In genomic region chr7:78890641-78891040, GRCm38 (mm10) we compare ENCODE assay signal across 8 mouse cellular contexts. TPM values are rescaled to one million over a fixed set of nuclear protein-coding genes. Genes with fewer than 3 reads are reported as not detected.
DNase-seq lines count a peak whose midpoint lies in the region; ATAC-seq and TF ChIP-seq lines count a peak whose summit lies in the region.

No protein-coding gene starts in this region.

- TF ChIP-seq CTCF in bone marrow macrophage, adult 2 months (IDR thresholded peaks at IDR 0.05; ENCODE audit: low read depth, low read length), result peak; percentile 94
- peak; percentile 83 for TF ChIP-seq CTCF in embryonic fibroblast, embryonic 13.5 days (IDR thresholded peaks at IDR 0.05; ENCODE audit: borderline replicate concordance, insufficient read depth, low read length)

- WGBS in hindbrain, embryonic 10.5 days, result 3% methylated on average over 16 of the region's 16 CpGs
- WGBS in hindbrain, embryonic 12.5 days, result 3% methylated on average over 16 of the region's 16 CpGs
- 2% methylated on average over 16 of the region's 16 CpGs for WGBS in hindbrain, embryonic 16.5 days
- 2% methylated on average over 16 of the region's 16 CpGs for WGBS in midbrain, embryonic 15.5 days

- no peak overlapping the region for H3K4me3 ChIP-seq in hindbrain, embryonic 10.5 days
- H3K4me3 ChIP-seq in hindbrain, embryonic 12.5 days, result no peak overlapping the region
- no peak overlapping the region for H3K4me3 ChIP-seq in bone marrow macrophage, adult 2 months (ENCODE audit: insufficient read depth, low read length)
- H3K4me3 ChIP-seq in embryonic fibroblast, embryonic 13.5 days (ENCODE audit: insufficient read depth, low read length), result no peak overlapping the region
- no peak overlapping the region for H3K4me3 ChIP-seq in hindbrain, embryonic 16.5 days (ENCODE audit: low read length)
- H3K4me3 ChIP-seq in midbrain, embryonic 15.5 days, result no peak overlapping the region

- H3K9me3 ChIP-seq in hindbrain, embryonic 10.5 days, result no peaks in the 10 kb centered on the region
- H3K9me3 ChIP-seq in hindbrain, embryonic 12.5 days (replicated peaks), result no peaks in the 10 kb centered on the region
- H3K9me3 ChIP-seq in hindbrain, embryonic 16.5 days (ENCODE audit: control insufficient read depth, low read length), result no peaks in the 10 kb centered on the region
- H3K9me3 ChIP-seq in midbrain, embryonic 15.5 days, result no peaks in the 10 kb centered on the region

- no peaks in the 10 kb centered on the region for H3K36me3 ChIP-seq in hindbrain, embryonic 10.5 days
- no peaks in the 10 kb centered on the region for H3K36me3 ChIP-seq in hindbrain, embryonic 12.5 days
- H3K36me3 ChIP-seq in hindbrain, embryonic 16.5 days (ENCODE audit: control insufficient read depth, insufficient read depth, low read length), result no peaks in the 10 kb centered on the region
- no peaks in the 10 kb centered on the region for H3K36me3 ChIP-seq in midbrain, embryonic 15.5 days (replicated peaks)

- H3K4me2 ChIP-seq in hindbrain, embryonic 12.5 days (replicated peaks), result no peak overlapping the region
- no peak overlapping the region for H3K4me2 ChIP-seq in hindbrain, embryonic 16.5 days (ENCODE audit: low read length)
- no peak overlapping the region for H3K4me2 ChIP-seq in midbrain, embryonic 15.5 days

- intact Hi-C loops in left cerebral cortex, postnatal 25 days (cut with DNase I), result loop anchor here (1.0 to 10.0 kb wide), 2 partner anchors 99 to 464 kb away; no protein-coding TSS in a partner anchor

- H3K9ac ChIP-seq in hindbrain, embryonic 12.5 days, result no peak overlapping the region
- no peak overlapping the region for H3K9ac ChIP-seq in hindbrain, embryonic 16.5 days (ENCODE audit: low read depth, low read length)
- no peak overlapping the region for H3K9ac ChIP-seq in midbrain, embryonic 15.5 days

- H3K4me1 ChIP-seq in hindbrain, embryonic 10.5 days (replicated peaks), result peaks cover 28% of the 10 kb centered on the region
- H3K4me1 ChIP-seq in hindbrain, embryonic 12.5 days, result peaks cover 30% of the 10 kb centered on the region
- H3K4me1 ChIP-seq in bone marrow macrophage, adult 2 months (ENCODE audit: control insufficient read depth, insufficient read depth, low read length), result peaks cover 5% of the 10 kb centered on the region
- H3K4me1 ChIP-seq in embryonic fibroblast, embryonic 13.5 days (ENCODE audit: control insufficient read depth, insufficient read depth, low read length), result 0 out of 2 replicates have a peak, but pooled peaks cover 3% of the 10 kb centered on the region
- H3K4me1 ChIP-seq in hindbrain, embryonic 16.5 days (ENCODE audit: control insufficient read depth, insufficient read depth, low read depth, low read length), result peaks cover 24% of the 10 kb centered on the region
- H3K4me1 ChIP-seq in midbrain, embryonic 15.5 days, result peaks cover 35% of the 10 kb centered on the region

- DNase-seq in hindbrain, embryonic 10.5 days (ENCODE audit: low spot score), result peak; percentile 91
- peak; percentile 81 to 84 for DNase-seq in left cerebral cortex, postnatal 25 days (ENCODE audit: low spot score in 2 of 2)
- DNase-seq in spleen, postnatal 10 days (ENCODE audit: low spot score in 2 of 2), result peak; percentile 90 to 92

- ATAC-seq in hindbrain, embryonic 12.5 days (ENCODE audit: low FRiP score), result no peak
- ATAC-seq in hindbrain, embryonic 16.5 days, result peak; percentile 7; the same call in 1 of the 2 replicates
- ATAC-seq in midbrain, embryonic 15.5 days (replicated peaks), result 0 out of 2 replicates have a peak, but pooled peaks have one; percentile 15

- TF ChIP-seq POLR2A in bone marrow macrophage, adult 2 months (IDR thresholded peaks at IDR 0.05; ENCODE audit: borderline replicate concordance, low read depth, low read length), result no peak
- TF ChIP-seq POLR2A in embryonic fibroblast, embryonic 13.5 days (IDR thresholded peaks at IDR 0.05; ENCODE audit: low read depth, low read length), result no peak

- peaks cover 29% of the 10 kb centered on the region for H3K27me3 ChIP-seq in hindbrain, embryonic 10.5 days (ENCODE audit: insufficient read depth, poor library complexity, severe bottlenecking)
- peaks cover 20% of the 10 kb centered on the region for H3K27me3 ChIP-seq in hindbrain, embryonic 12.5 days
- no peaks in the 10 kb centered on the region for H3K27me3 ChIP-seq in hindbrain, embryonic 16.5 days (replicated peaks; ENCODE audit: control insufficient read depth, insufficient read depth, low read length)
- H3K27me3 ChIP-seq in midbrain, embryonic 15.5 days (replicated peaks), result peaks cover 5% of the 10 kb centered on the region; the same call in 1 of the 2 replicates

- H3K27ac ChIP-seq in hindbrain, embryonic 10.5 days, result no peak overlapping the region
- no peak overlapping the region for H3K27ac ChIP-seq in hindbrain, embryonic 12.5 days
- no peak overlapping the region for H3K27ac ChIP-seq in bone marrow macrophage, adult 2 months (ENCODE audit: insufficient read depth, low read depth, low read length)
- H3K27ac ChIP-seq in embryonic fibroblast, embryonic 13.5 days (ENCODE audit: insufficient read depth, low read length), result no peak overlapping the region
- no peak overlapping the region for H3K27ac ChIP-seq in hindbrain, embryonic 16.5 days (ENCODE audit: low read depth, low read length)
- H3K27ac ChIP-seq in midbrain, embryonic 15.5 days, result no peak overlapping the region

RNA-seq across cellular contexts. Expression of gene Aen, which starts 5.0 kb away (rescaled TPM):
- 59.0 and 73.4 TPM in 2 replicates for polyA plus RNA-seq in hindbrain, embryonic 10.5 days (2016; fragmentation: Nextera tagmentation; extraction: Ambion mirVana)
- 44.3 and 44.6 TPM in 2 replicates for polyA plus RNA-seq in hindbrain, embryonic 12.5 days (2016; fragmentation: Nextera tagmentation; extraction: Ambion mirVana)
- 12.8 and 14.6 TPM in 2 replicates for polyA plus RNA-seq in bone marrow macrophage, adult 2 months (2012; ENCODE audit: insufficient read depth, insufficient read length, missing spikeins)
- 90.3 and 122 TPM in 2 replicates for polyA plus RNA-seq in embryonic fibroblast, embryonic 13.5 days (2011; ENCODE audit: insufficient read length, low read depth, missing spikeins)
- polyA plus RNA-seq in hindbrain, embryonic 16.5 days (2015; fragmentation: Nextera tagmentation; extraction: Ambion mirVana), result 57.7 and 65.3 TPM in 2 replicates
- 10 to 100 TPM; 20.3 to 21.5 TPM for total RNA-seq in left cerebral cortex, postnatal 25 days (2021)
- polyA plus RNA-seq in midbrain, embryonic 15.5 days (2015; fragmentation: Nextera tagmentation; extraction: Ambion mirVana), result 51.6 and 52.7 TPM in 2 replicates

RNA-seq across cellular contexts. Expression of gene Isg20, which starts 22.6 kb away (rescaled TPM):
- polyA plus RNA-seq in hindbrain, embryonic 10.5 days (2016; fragmentation: Nextera tagmentation; extraction: Ambion mirVana), result 0.57 and 0.63 TPM in 2 replicates
- polyA plus RNA-seq in hindbrain, embryonic 12.5 days (2016; fragmentation: Nextera tagmentation; extraction: Ambion mirVana), result 0.40 and 0.86 TPM in 2 replicates
- 9.1 and 12.4 TPM in 2 replicates for polyA plus RNA-seq in bone marrow macrophage, adult 2 months (2012; ENCODE audit: insufficient read depth, insufficient read length, missing spikeins)
- polyA plus RNA-seq in embryonic fibroblast, embryonic 13.5 days (2011; ENCODE audit: insufficient read length, low read depth, missing spikeins), result 7.3 and 9.9 TPM in 2 replicates
- 1.6 and 2.1 TPM in 2 replicates for polyA plus RNA-seq in hindbrain, embryonic 16.5 days (2015; fragmentation: Nextera tagmentation; extraction: Ambion mirVana)
- total RNA-seq in left cerebral cortex, postnatal 25 days (2021), result 1 to 10 TPM in 1 of 2 experiments, under 1 TPM in 1; 0.44 to 1.4 TPM
- 2.2 and 3.1 TPM in 2 replicates for polyA plus RNA-seq in midbrain, embryonic 15.5 days (2015; fragmentation: Nextera tagmentation; extraction: Ambion mirVana)

RNA-seq across cellular contexts. Expression of gene Det1, which starts 43.6 kb away (rescaled TPM):
- 20.9 and 21.2 TPM in 2 replicates for polyA plus RNA-seq in hindbrain, embryonic 10.5 days (2016; fragmentation: Nextera tagmentation; extraction: Ambion mirVana)
- polyA plus RNA-seq in hindbrain, embryonic 12.5 days (2016; fragmentation: Nextera tagmentation; extraction: Ambion mirVana), result 19.8 and 21.6 TPM in 2 replicates
- 6.7 and 6.8 TPM in 2 replicates for polyA plus RNA-seq in bone marrow macrophage, adult 2 months (2012; ENCODE audit: insufficient read depth, insufficient read length, missing spikeins)
- 9.9 and 12.5 TPM in 2 replicates for polyA plus RNA-seq in embryonic fibroblast, embryonic 13.5 days (2011; ENCODE audit: insufficient read length, low read depth, missing spikeins)
- polyA plus RNA-seq in hindbrain, embryonic 16.5 days (2015; fragmentation: Nextera tagmentation; extraction: Ambion mirVana), result 9.9 and 12.1 TPM in 2 replicates
- 1 to 10 TPM; 5.4 to 5.9 TPM for total RNA-seq in left cerebral cortex, postnatal 25 days (2021)
- polyA plus RNA-seq in midbrain, embryonic 15.5 days (2015; fragmentation: Nextera tagmentation; extraction: Ambion mirVana), result 14.3 and 15.9 TPM in 2 replicates
